Mouse (Mus musculus) erythroblast, embryonic 14.5 days (primary cell): ENCODE data around the gene Cct8l1.

Experiments
- GATA1 ChIP-seq: IDR thresholded peaks from 2 replicates; pipeline ENCODE4 v1.6.1; 2012; ENCODE audit warnings: low read length, inconsistent platforms, mixed read lengths
- TAL1 ChIP-seq: IDR thresholded peaks from 3 replicates; pipeline ENCODE4 v1.6.1; 2012; ENCODE audit warnings: low read length, inconsistent platforms, mixed read lengths

GRCm38 (mm10) chr5:25472070-25472469 lies 43.8 kb upstream of the Cct8l1 start:
- TF ChIP-seq GATA1 (no peak), TAL1 (no peak)
